Mouse (Mus musculus): Measurements from ENCODE around the gene Mrtfa. TPM values are rescaled to one million over a fixed set of nuclear protein-coding genes. Genes with fewer than 3 reads are reported as not detected.

The Mrtfa gene
- polyA plus RNA-seq, 1 experiment from 2014 or later: 25.0 TPM

DNA sequence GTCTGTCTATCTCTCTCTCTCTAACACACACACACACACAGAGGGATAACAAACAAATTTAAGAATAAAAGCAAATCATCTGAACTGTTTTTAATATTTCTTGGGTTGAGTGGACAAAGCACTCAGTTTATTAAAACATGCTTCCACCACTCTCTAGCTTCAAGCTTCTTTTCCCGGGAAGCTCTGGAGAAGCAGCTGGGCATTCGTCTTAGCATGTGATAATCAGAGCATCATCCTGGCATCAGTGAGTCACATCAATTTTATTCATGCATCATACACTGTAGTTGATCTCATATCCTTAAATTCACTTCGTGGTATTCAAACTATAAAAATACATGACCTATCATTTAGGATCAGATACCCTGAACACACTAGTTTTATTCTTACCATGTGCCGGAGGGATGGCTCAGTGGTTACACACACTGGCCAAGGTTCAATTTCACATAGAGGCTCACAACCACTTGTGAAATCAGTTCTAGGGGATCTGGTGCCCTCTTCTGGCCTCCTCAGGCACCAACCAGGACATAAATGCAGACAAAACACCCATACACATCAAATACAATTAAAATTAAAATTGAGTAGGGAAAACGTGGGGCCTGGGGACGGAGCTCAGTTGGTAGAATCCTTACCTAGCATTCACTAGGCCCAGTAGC, 141.0 kb downstream of the Mrtfa start:
- Histone ChIP-seq H3K27ac (replicated peaks) (no peak overlapping the region), H3K36me3 (replicated peaks) (peaks cover 9% of the 10 kb centered on the region), H3K27me3 (replicated peaks; ENCODE audit: low read depth, poor library complexity, severe bottlenecking) (no peaks in the 10 kb centered on the region), H3K4me1 (peaks cover 20% of the 10 kb centered on the region), H3K4me3 (no peak overlapping the region), H3K9me3 (no peaks in the 10 kb centered on the region)
- peak; percentile 30 for DNase-seq (ENCODE audit: low spot score)
- WGBS: 72% methylated on average over 6 of the region's 6 CpGs

DNA sequence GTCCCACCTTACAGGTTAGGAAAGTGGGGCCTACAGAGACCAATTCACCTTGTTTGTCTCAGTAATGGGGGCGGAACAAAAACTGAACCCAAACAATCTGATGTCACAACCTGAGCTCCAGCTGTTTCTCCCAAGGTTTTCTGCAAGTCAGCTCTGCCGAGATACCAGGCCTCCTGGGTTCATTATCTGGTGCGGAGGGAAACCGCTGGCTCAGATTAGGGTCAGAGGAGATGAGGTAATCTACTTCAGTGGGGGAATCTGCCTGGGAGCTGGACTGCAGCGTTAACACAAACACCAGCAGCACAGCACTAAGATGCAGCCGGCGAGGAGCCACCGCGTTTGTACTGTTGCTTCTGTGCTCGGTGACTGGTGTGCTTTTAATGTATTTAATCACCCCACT, 143.1 kb downstream of the Mrtfa start:
- WGBS: 51% methylated on average over 10 of the region's 10 CpGs
- Histone ChIP-seq H3K36me3 (replicated peaks) (peaks cover 21% of the 10 kb centered on the region), H3K27ac (replicated peaks) (no peak overlapping the region), H3K4me3 (no peak overlapping the region), H3K9me3 (no peaks in the 10 kb centered on the region), H3K27me3 (replicated peaks; ENCODE audit: low read depth, poor library complexity, severe bottlenecking) (no peaks in the 10 kb centered on the region), H3K4me1 (peaks cover 29% of the 10 kb centered on the region)
- no peak for DNase-seq (ENCODE audit: low spot score)

- peaks cover 40% of the 10 kb centered on the region for H3K4me1 ChIP-seq
- no peak overlapping the region for H3K4me3 ChIP-seq
- H3K27me3 ChIP-seq (replicated peaks; ENCODE audit: low read depth, poor library complexity, severe bottlenecking): no peaks in the 10 kb centered on the region
- no peaks in the 10 kb centered on the region for H3K9me3 ChIP-seq
- 92% methylated on average over 7 of the region's 7 CpGs for WGBS
- no peak overlapping the region for H3K27ac ChIP-seq (replicated peaks)
- peaks cover 21% of the 10 kb centered on the region for H3K36me3 ChIP-seq (replicated peaks)
- DNase-seq (ENCODE audit: low spot score): no peak
Observed at GRCm38 (mm10) chr15:81046061-81046460, 144.5 kb downstream of the Mrtfa start.

DNA sequence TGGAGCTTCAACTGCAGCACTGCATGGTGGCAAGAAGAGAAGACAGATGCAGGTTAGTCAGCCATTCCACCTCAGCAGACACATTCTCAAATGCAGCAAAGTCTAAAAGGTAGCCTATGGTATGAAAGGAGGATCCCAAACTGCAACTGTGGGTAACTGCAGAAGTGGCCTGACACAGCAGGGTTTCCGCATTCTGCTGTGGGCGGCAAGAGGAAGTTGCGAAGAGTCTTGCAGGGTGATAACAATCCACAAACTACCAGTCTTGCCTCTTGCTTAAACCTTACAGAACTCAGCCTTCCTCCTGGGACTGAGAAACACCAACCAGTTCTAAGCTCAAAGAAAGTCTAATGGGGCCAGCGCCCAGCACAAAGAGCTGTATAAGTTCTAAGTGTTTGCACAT, 145.2 kb downstream of the Mrtfa start:
- no peaks in the 10 kb centered on the region for H3K9me3 ChIP-seq
- no peak overlapping the region for H3K27ac ChIP-seq (replicated peaks)
- peaks cover 33% of the 10 kb centered on the region for H3K4me1 ChIP-seq
- 93% methylated on average over 4 of the region's 4 CpGs for WGBS
- peaks cover 21% of the 10 kb centered on the region for H3K36me3 ChIP-seq (replicated peaks)
- no peaks in the 10 kb centered on the region for H3K27me3 ChIP-seq (replicated peaks; ENCODE audit: low read depth, poor library complexity, severe bottlenecking)
- no peak overlapping the region for H3K4me3 ChIP-seq
- no peak for DNase-seq (ENCODE audit: low spot score)

DNA sequence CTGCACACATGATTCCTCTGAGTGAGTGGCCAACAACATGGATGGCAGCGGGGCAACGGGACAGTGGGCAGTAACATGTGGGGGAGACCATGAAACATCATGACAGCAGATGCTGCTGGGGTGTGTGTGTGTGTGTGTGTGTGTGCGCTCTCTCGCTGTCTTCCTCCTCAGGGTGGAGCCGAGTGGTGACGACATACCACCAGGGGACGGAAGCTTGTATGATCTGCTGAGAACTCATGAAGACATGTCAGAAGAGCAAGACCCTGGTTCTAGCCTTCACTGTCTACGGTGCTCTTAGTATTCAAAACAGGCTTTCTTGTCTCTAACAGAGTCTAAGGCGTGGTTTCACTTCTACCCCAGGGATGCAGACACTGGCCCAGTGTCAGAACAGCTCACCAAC, 146.1 kb downstream of the Mrtfa start:
- no peaks in the 10 kb centered on the region for H3K9me3 ChIP-seq
- H3K4me3 ChIP-seq: no peak overlapping the region
- peaks cover 27% of the 10 kb centered on the region for H3K4me1 ChIP-seq
- 95% methylated on average over 9 of the region's 9 CpGs for WGBS
- DNase-seq (ENCODE audit: low spot score): no peak
- peaks cover 21% of the 10 kb centered on the region for H3K36me3 ChIP-seq (replicated peaks)
- no peak overlapping the region; the same call in 1 of the 2 replicates for H3K27ac ChIP-seq (replicated peaks)
- H3K27me3 ChIP-seq (replicated peaks; ENCODE audit: low read depth, poor library complexity, severe bottlenecking): no peaks in the 10 kb centered on the region

- Histone ChIP-seq H3K27ac (replicated peaks) (no peak overlapping the region), H3K27me3 (replicated peaks; ENCODE audit: low read depth, poor library complexity, severe bottlenecking) (no peaks in the 10 kb centered on the region), H3K4me3 (no peak overlapping the region), H3K36me3 (replicated peaks) (peaks cover 21% of the 10 kb centered on the region), H3K4me1 (peaks cover 23% of the 10 kb centered on the region), H3K9me3 (no peaks in the 10 kb centered on the region)
- 60% methylated on average over 13 of the region's 13 CpGs for WGBS
- peak; percentile 47 for DNase-seq (ENCODE audit: low spot score)
Observed at GRCm38 (mm10) chr15:81042276-81042931, 148.2 kb downstream of the Mrtfa start.

DNA sequence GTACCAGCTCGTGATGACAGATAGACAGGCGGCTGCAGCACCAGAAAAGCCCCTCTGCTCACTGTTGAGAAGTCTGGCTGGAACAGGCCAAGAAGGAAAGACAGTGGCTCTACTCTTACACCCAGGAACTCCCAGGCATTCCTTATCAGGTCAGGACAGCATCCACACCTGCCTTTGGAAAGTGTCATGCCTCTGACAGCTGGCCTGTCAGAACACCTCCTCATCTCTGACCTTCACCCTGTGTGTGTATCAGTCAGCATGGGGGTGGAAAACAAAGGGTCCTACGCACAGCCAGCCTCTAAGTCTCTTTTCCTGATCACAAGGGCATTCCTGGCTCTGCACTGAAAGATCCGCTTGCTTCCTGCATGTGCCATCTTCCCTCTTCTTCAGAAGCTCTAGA, 148.8 kb downstream of the Mrtfa start:
- no peaks in the 10 kb centered on the region for H3K27me3 ChIP-seq (replicated peaks; ENCODE audit: low read depth, poor library complexity, severe bottlenecking)
- DNase-seq (ENCODE audit: low spot score): no peak
- 75% methylated on average over 4 of the region's 4 CpGs for WGBS
- H3K4me1 ChIP-seq: peaks cover 21% of the 10 kb centered on the region; the same call in 1 of the 2 replicates
- no peak overlapping the region for H3K4me3 ChIP-seq
- peak overlapping the region; percentile 1; the same call in 1 of the 2 replicates for H3K27ac ChIP-seq (replicated peaks)
- no peaks in the 10 kb centered on the region for H3K9me3 ChIP-seq
- H3K36me3 ChIP-seq (replicated peaks): peaks cover 21% of the 10 kb centered on the region

DNA sequence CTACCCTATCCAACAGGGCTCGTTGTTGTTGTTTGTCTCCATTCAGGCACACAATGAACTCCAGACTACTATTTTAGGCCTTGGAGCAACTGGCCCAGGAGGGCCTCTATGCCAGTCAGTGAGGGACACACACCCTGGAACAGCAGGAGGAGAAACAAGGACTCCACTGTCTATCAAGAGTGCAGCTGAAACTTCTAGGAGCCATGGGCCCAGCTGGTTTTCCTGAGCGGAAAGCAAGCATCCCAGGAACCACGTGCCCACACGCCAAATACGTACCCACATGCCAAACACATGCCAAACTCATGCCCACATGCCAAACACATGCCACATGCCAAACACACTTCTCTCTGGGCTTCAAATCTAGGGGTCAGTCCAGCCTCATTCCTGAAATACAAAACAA, 152.1 kb downstream of the Mrtfa start:
- H3K36me3 ChIP-seq (replicated peaks): peaks cover under 1% of the 10 kb centered on the region; the same call in 1 of the 2 replicates
- H3K9me3 ChIP-seq: no peaks in the 10 kb centered on the region
- peaks cover 48% of the 10 kb centered on the region for H3K4me1 ChIP-seq
- H3K27ac ChIP-seq (replicated peaks): no peak overlapping the region
- no peak overlapping the region for H3K4me3 ChIP-seq
- DNase-seq (ENCODE audit: low spot score): no peak
- H3K27me3 ChIP-seq (replicated peaks; ENCODE audit: low read depth, poor library complexity, severe bottlenecking): no peaks in the 10 kb centered on the region
- 87% methylated on average over 5 of the region's 5 CpGs for WGBS

- Histone ChIP-seq H3K4me3 (no peak overlapping the region), H3K36me3 (replicated peaks) (no peaks in the 10 kb centered on the region), H3K27ac (replicated peaks) (no peak overlapping the region), H3K9me3 (no peaks in the 10 kb centered on the region), H3K27me3 (replicated peaks; ENCODE audit: low read depth, poor library complexity, severe bottlenecking) (no peaks in the 10 kb centered on the region), H3K4me1 (peaks cover 51% of the 10 kb centered on the region)
- DNase-seq (ENCODE audit: low spot score): no peak
- WGBS: 68% methylated on average over 12 of the region's 12 CpGs
Observed at GRCm38 (mm10) chr15:81035417-81036162, 155.0 kb downstream of the Mrtfa start.

- H3K4me3 ChIP-seq: no peak overlapping the region
- no peaks in the 10 kb centered on the region for H3K36me3 ChIP-seq (replicated peaks)
- 64% methylated on average over 6 of the region's 6 CpGs for WGBS
- no peaks in the 10 kb centered on the region for H3K9me3 ChIP-seq
- H3K27ac ChIP-seq (replicated peaks): no peak overlapping the region; the same call in 1 of the 2 replicates
- H3K27me3 ChIP-seq (replicated peaks; ENCODE audit: low read depth, poor library complexity, severe bottlenecking): no peaks in the 10 kb centered on the region
- DNase-seq (ENCODE audit: low spot score): no peak
- peaks cover 51% of the 10 kb centered on the region for H3K4me1 ChIP-seq
Observed at GRCm38 (mm10) chr15:81034119-81034518, 156.4 kb downstream of the Mrtfa start.

DNA sequence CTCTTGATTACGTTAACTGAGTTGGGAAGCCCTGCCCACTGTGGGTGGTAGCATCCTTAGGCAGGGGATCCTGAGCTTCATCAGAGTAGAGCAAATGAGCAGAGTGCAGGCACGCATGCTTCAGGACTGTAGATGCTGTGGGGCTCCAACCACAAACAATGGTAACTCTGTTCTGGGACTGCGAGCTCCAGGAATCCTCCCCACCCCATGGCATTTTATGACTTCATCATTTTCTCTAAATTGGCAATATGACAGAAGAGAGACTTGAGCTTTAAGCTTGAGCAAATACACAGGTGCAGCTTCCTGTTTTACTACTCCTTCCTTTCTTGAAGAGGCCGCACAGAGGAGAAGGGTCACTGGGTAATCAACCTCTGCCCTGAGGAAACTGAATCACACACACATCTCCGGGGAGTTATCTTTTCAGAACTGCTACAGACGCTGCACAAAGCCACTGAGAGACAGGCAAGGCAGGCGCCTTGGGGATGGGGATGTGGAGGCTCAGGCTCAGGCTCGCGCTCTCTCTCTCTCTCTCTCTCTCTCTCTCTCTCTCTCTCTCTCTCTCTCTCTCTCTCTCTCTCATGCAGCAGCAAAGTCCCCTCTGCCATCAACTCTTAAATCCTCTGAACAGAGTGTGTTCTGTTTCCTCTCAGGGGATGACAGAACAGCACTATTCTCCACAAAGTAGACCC, 157.5 kb downstream of the Mrtfa start:
- WGBS: 37% methylated on average over 9 of the region's 9 CpGs
- Histone ChIP-seq H3K27ac (replicated peaks) (peak overlapping the region; percentile 35), H3K4me1 (peaks cover 52% of the 10 kb centered on the region), H3K9me3 (no peaks in the 10 kb centered on the region), H3K36me3 (replicated peaks) (no peaks in the 10 kb centered on the region), H3K4me3 (no peak overlapping the region), H3K27me3 (replicated peaks; ENCODE audit: low read depth, poor library complexity, severe bottlenecking) (no peaks in the 10 kb centered on the region)
- peak; percentile 27 for DNase-seq (ENCODE audit: low spot score)

- Histone ChIP-seq H3K4me1 (peaks cover 67% of the 10 kb centered on the region), H3K27ac (replicated peaks) (0 out of 2 replicates have a peak overlapping the region, but pooled peaks have one; percentile 15), H3K4me3 (no peak overlapping the region), H3K36me3 (replicated peaks) (no peaks in the 10 kb centered on the region), H3K9me3 (no peaks in the 10 kb centered on the region), H3K27me3 (replicated peaks; ENCODE audit: low read depth, poor library complexity, severe bottlenecking) (no peaks in the 10 kb centered on the region)
- DNase-seq (ENCODE audit: low spot score): no peak
- 81% methylated on average over 4 of the region's 4 CpGs for WGBS
Observed at GRCm38 (mm10) chr15:81031611-81032010, 158.9 kb downstream of the Mrtfa start.

All from embryonic facial prominence, embryonic 10.5 days (tissue).